Mouse (Mus musculus): ENCODE results near the gene Arhgef33. TPM values are rescaled to one million over a fixed set of nuclear protein-coding genes. Genes with fewer than 3 reads are reported as not detected.
A peak's percentile ranks its signal among the peaks of the same experiment; 100 is the strongest.
"Not testable (repeated sequence)": the region's sequence is repeated elsewhere in the genome, so short reads cannot be mapped to it uniquely, and the experiment has no call there.

Arhgef33 gene
- polyA plus RNA-seq, 1 experiment = 1.9 TPM

DNA sequence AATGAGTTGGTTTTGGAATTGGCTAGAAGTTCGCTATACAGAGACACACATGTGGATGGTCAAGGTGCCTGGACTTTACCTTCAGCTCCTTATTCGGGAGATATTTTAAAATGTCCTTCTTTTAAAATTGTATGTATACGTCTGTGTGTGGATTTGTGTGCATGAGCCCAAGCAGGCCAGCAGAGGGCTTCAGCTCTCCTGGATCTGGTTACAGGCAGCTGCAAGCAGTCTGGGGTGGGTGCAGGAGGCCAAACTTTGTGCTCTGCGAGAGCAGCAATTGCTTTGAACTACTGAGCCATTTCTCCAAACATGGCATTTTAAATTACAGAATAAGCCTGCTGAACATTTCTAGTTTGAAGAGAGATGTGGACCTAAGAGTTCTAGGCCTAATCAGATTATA lies 38.1 kb downstream of the Arhgef33 start:
- no peak for DNase-seq (ENCODE audit: low read depth)

DNA sequence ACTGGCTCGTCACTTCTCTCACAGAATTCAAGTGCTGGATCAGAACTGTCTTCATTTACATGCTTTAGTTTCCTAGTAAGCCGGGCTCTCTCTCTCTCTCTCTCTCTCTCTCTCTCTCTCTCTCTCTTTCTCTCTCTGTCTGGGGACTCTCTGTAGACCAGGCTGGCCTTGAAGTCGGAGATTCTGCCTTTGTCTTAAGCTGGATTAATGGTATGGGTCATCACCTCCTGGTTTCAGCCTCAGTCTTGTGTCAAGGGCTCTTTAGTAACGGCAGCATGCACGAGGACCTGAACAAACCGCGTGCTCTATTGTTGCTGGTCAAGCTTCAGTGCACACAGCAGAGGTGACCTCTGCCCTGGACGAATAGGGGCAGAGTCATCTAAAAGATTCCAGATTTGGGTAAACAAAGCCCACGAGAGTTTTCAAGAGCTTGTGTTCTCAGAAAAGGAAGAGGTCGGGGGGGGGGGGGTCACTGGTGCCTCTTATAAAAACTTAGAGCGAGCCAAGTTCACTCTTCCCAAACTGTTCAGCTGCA lies 39.5 kb downstream of the Arhgef33 start:
- no peak for DNase-seq (ENCODE audit: low read depth)

DNA sequence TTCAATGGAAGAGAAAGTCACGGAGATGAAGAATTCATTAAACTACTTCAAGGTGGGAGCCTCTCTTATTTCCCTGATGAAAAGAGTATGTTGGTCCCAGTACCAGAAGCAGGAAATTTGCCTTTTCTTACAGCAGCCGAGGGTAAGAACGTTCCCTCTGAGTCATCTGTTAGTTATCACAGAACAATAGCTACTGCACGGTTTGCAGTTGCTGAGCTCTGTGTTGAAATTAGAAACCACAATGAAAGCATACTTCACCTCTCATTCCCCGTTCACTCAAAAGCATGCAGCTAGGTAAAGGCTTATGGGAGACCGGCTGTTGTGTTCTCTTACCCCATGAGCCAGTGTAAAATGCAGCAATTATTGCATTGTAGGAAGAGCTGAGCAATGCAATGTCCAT lies 40.0 kb downstream of the Arhgef33 start:
- no peak for DNase-seq (ENCODE audit: low read depth)

DNA sequence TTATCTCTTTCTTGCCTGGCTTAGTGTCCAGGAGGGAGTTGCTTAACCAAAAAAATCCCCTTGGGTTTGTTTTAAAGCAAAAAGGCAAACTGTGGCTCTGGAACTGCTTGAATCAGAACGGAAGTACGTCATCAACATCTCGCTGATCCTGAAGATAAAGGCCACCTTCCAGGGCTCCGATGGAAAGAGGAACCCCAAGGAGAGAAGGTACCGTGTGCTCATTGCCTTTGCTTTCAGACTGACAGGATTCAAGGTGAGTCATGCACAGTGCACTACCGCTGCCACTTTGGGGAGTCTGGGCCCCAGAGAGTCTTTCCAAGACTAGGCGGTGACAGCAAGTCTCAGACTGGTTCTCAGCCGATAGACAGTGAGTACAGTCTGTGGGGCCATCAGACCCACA lies 53.0 kb downstream of the Arhgef33 start:
- no peak for DNase-seq (ENCODE audit: low read depth)

DNA sequence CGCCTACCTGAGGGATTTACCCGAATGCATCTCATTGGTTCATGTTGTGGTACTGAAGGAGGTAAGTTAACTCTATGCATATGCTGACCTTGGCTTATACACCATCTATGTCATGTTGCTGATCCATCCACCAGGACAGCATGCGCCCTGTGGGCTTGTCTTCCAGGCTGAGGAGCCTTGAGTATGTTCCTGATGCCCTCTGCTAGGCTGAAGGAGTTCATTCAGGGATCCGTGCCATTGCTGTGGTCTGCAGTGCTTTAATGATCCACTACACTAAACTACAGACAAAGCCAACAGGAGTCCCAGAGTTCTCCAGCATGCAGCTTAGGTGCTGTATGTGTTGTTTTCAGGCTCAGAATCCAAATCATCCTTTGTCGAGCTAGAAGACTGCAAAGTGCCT lies 60.1 kb downstream of the Arhgef33 start:
- no peak for DNase-seq (ENCODE audit: low read depth)

DNA sequence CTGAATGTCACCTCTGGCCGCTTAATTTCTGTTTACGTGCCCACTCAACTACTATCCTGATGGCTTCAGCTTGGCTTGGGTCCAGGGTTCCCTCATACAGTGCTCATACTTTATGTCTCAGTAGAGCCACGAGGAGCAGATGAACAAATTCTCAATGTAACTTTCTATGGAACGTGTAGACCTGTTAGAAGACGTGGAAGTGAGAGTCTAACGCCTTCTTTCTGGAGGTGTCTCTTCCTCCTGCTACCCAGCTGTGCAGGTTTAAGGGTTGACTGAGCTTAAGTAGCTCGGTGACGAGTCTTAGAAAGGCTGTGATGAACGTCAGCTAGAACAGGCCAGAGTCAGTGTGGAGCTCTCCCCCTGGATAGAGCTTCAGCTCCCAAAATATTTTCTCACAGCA lies 61.4 kb downstream of the Arhgef33 start:
- DNase-seq (ENCODE audit: low read depth) = no peak

DNA sequence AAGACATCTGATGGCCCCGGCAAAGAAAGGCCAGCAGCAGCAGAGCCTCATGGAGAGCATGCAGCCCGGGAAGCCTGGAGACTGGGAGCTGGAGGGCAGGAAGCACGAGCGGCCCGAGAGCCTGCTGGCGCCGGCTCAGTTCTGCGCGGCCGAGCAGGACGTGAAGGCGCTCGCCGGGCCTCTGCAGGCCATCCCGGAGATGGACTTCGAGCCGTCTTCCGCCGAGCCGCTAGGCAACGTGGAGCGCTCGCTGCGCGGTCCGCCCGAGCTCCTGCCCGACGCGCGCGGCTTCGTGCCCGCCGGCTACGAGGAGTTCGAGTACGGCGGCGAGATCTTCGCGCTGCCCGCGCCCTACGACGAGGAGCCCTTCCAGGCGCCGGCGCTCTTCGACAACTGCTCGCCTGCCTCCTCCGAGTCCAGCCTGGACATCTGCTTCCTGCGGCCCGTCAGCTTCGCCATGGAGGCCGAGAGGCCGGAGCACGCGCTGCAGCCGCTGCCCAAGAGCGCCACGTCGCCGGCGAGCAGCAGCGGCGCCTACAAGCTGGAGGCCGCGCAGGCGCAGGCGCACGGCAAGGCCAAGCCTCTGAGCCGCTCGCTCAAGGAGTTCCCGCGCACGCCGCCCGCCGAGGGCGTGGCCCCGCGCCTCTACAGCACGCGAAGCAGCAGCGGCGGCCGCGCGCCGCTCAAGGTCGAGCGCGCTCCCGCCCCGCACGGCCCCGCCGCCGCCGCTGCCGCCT lies 66.0 kb downstream of the Arhgef33 start, which contains the start of gene Gm10190:
Gene Gm10190 (minus strand): TSS at position 553 of the 737 bp plus-strand sequence.
- DNase-seq (ENCODE audit: low read depth) = peak; percentile 24

DNA sequence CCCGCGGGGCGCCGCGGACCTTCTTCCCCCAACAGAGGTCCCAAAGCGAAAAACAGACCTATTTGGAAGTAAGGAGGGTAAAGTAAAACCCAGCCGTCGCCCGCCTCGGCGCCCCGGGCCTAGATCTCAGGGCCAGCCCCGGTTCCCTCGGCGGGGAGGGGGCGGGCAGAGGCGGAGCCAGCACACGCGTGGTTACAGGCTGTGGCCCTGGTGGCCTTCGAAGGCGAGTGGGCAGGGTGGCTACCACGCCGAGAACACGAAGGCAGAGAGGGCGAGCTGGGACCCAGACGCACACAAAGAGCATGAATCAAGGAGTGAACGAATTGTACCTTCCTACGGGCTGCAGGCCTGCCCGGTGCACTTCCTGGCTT lies 66.5 kb downstream of the Arhgef33 start:
- DNase-seq (ENCODE audit: low read depth) = no peak

DNA sequence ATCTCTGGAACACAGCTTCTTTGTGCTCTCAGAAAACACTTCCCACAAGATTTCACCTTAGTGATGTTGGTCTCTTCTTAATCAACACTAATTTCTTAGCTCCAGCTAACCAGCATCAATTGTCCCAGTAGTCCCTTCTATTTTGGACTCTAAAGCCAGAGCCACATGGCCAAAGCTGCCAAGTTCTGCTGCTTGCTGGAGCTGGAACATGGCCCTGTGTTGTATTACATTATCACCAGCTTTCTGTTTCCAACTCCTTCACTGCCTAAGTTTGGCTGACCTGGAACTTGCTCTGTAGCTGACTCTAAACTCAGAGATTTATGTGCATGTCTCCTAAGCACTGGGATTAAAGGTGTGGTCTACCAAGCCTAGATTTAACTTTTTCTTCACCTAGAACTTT lies 71.2 kb downstream of the Arhgef33 start:
- not testable (repeated sequence) for DNase-seq (ENCODE audit: low read depth)

DNA sequence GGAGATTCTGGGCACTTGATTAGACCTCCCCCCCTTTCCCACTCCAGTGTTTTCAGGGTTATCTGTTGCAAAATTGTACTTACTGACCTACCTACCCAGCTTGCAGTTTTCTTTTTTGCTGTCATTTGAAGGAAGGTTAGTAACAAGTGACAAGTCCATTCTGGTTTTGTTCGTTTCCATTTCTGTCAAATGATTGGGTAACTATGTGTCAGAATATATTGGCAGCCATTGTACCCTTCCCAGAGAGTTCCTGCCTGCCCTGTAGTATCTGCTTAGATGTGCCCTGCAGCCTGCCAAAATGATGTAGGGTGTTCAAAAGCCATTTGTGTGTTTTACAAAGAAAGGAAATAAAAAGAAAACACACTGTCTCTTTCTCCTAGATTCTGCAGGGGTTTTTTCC lies 78.5 kb downstream of the Arhgef33 start:
- no peak for DNase-seq (ENCODE audit: low read depth)

DNA sequence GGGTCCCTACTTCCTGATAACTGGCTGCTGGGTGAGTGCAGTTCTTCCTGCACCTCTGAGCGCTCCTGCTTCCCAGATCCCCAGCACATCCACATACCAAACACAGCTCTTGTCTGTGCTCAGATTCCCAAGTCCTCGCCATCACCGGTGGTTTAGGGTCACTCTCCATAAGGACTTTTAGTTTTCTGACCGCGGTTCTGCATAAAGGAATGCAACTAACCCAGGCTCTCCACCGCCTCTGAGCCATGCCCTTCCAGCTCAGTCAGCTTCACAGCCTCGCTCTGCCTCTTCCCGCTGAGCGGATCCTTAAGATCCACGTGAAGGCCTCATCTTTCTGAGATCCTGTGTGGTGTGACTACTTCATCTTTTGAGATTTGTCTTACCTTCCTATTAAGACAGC lies 82.8 kb downstream of the Arhgef33 start:
- DNase-seq (ENCODE audit: low read depth) = no peak

DNA sequence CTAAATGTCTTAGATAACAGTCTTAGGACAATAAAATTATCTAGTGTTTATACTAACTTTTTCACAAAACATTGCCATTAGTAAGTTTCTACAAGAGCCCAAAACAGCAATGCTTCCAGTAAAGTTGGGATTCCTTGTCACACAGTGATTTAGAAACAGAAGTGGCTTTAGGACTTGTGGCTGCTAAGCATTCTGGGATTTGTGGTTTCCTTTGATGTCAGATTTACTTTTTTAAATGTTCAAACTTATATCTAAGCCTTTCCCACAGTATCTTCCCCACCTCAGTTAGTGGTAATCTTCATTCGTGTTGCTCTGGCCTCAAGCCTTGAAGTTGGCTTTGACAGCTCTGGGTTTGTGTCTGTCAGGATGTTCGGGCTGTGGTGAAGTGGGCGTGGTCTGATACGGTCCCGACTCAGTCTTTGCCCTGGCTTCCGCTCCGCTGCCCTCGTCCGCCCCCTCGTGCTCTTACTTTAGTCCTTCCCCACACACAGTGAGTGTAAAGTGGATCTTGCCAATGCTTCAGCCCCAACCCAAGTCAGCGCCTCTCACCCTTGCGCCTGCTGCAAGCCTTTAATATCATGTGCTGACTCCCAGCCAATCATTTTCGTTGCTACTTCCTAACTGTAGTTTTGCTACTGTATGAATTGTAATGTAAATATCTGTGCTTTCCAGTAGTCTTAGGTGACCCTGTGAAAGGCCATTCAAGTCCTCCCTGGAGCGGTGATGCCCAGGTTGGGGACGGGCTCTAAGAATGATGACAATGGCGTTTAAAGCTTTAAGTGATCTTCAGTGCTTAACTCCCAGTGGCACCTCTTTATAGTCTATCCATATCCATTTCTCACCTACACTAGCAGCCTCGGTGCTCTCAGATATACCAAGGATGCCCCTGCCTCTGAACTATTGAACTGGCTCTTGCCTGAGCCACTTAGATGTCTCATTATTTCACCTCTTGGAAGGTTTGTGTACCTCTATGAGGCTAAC lies 84.5 kb downstream of the Arhgef33 start:
- DNase-seq (ENCODE audit: low read depth) = peak; percentile 16

DNA sequence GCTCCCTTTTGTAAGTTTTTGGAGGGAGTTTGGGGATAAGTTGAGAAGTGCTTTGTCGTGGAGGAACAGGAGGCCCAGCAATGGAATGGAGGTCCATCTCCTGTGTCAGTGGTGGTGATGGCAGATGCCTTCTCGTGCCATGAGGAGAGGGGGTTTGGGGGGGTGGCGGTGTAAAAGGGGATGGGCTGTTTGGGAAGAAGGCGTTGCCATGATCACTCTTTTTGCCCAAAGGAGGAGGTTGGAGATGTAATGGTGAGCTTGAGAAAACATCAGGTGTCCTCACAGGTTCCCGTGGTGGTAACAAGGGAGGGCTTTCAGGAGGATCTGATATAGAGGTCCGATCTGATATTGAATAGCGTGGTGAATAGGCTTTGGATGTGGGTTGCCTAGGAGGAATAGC lies 91.0 kb downstream of the Arhgef33 start:
- DNase-seq (ENCODE audit: low read depth) = no peak

DNA sequence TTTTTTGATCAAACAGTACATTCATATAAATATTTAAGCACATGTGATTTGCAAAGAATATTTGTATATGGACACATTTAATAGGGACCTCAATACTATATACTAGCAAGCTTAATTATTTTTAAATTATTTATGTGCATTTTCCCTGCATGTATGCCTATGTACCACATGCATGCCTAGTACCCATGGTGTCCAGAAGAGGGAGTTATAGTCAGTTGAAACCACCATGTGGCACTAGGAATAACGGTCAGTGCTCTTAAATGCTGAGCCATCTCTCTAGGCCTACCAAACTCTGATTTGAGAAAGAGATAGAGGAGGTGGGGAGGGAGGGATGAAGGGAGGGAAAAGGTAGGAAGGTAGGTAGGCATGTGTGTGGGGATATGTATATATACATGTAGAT lies 104.0 kb downstream of the Arhgef33 start:
- DNase-seq (ENCODE audit: low read depth) = no peak

DNA sequence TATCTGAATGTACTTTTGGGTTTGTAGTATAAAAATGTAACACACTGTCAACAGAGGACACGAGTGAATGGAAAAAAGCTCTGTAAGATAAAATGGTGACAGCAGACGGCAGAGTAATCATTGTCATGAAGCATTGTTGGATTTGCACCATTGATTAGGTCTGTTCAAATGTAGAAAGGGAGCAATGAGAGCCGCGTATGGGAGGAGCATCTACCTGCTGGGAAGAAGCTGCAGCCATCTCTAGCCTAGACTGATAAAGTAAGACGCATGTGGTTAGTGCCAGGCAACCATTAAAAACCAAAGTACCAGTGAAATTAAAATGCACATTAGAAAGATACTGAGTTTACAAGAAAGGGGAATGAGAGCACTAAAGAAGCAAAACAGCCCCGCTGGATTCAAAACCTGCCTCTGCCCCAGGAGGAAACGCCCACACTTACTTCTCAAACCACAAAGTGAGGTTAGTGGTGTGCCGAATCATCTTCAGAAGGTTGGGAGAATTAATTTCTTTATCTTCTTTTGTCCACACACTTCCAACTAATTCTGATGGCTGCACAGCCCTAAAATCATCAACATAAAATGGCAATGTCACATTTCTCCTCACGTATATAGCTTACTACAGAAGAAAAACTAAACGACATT lies 111.5 kb downstream of the Arhgef33 start:
- DNase-seq (ENCODE audit: low read depth) = no peak

DNA sequence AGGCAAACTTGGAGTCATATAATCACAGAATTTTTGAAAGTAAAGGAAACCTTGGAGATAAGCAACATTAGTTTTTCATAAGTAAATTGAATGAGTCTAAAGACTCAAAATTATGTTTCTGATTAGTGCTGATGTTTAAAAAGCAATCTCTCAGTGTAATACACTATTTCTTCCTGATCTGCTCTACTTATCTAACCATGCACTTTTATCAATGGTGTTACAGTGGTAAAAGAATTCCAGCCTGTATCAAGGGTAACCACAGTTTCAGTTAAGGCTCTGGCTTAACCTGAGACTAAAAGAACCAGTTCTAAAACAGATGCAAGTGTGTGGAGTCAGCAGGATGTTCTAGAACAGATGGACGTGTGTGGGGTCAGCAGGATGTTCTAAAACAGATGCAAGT lies 113.8 kb downstream of the Arhgef33 start:
- no peak for DNase-seq (ENCODE audit: low read depth)

DNA sequence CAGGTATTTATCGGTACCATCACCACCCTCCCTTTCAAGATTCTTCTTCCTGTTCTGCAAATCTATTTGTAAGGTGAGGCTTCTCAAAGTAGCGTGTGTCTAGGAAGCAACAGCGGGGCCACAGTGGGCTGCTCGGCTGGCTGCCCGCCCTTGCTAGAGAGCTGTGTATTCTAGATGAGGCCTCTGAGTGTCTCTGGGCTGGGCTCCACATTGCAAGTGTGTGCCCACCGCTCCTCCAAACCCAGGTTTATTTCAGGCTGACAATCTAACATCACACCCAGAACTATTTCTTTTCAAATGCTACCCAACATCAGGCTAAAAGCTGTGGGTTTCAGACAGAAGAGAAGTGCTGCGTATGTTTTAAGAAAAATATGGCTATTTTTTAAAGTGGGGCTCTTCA lies 119.0 kb downstream of the Arhgef33 start:
- DNase-seq (ENCODE audit: low read depth) = no peak

DNA sequence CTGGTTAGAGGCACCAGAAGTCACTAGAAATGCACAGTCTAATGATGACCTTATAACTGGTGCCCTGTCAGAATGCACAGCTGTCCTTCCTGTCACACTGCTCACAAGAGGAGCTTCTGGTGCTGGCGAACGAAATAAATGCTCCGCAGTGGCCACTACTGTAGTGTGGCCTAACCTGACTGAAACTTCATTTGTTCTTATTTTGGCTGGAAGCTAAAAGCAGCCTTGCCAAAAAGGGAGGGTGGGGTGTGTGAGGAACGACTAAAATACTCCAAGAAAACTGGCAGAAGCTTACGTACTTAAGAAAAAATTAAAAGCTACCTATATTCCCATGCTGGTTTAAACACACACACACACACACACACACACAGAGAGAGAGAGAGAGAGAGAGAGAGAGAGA lies 119.7 kb downstream of the Arhgef33 start:
- DNase-seq (ENCODE audit: low read depth) = no peak

DNA sequence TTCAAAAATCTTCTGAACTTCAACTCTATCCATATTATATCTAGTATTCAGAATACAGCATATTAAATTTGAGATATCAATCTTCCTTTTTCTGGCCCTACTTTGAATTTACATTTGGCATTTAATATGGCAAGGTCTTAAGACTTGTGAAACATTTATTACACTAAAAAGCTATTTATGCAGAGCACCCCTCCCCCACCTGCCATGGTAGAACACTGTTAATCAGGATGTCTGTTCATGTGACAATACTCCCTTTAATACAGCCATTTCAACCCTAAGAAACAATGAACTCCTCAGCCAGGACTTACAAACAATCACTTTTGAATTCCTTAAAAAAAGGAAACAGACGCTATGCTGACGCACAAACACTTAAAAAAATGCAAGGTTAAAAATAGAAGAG lies 120.8 kb downstream of the Arhgef33 start:
- DNase-seq (ENCODE audit: low read depth) = no peak

DNA sequence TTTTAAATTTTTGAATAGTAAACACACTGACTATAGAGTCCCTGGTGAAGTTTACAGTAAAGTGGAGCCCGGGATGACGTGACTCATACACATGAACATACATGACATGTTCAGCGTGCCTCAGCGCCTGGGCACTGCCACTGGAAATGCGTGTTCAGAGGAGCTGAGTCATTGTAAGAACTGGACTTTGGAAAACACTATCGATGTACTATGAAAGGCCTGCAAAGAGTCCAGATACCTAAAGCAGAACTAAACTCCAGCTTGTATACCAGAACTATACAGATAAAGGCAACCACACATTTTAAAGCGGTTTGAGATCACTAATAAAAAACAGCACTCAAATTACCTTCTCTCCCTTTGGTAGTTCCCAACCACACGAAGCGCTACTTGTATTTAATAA lies 124.8 kb downstream of the Arhgef33 start:
- no peak for DNase-seq (ENCODE audit: low read depth)

DNA sequence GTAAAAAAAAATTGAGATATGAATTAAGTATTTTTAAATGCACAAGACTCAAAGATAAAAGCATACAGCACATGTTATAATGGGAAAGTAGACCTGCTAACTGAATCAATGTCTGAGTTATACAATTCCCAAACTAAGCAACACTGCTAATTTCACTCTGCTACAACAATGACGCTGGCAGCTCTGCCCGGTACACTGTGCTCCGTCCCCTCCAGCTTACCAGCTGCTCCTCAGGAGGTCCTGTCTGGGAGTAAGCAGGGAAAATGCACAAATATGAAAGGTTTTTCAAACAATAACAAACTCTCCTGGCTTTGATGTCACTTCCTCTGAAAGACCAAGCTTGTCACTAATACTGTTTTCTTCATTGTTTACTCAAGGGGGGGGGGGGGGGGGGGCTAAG lies 127.2 kb downstream of the Arhgef33 start:
- no peak for DNase-seq (ENCODE audit: low read depth)

DNA sequence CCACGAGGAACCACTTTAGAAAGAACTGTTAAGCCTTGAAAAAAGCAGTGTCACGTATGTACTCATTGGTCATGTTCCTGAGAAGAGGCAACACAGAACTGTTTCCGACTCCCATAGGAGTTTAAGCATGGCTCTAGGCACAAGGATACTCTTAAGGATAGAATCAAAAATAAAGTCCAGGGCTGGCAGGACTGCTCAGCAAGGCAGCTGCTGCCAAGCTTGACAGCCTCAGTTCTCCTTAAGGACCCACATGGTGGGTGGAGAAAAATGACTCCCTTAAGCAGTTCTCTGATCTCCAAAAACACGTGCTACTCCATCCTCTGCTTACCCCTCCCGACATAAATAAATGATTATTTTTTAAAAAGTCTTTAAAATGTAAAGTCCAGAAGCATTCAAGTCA lies 128.5 kb downstream of the Arhgef33 start:
- no peak for DNase-seq (ENCODE audit: low read depth)

All from gonadal fat pad, adult 2 months (tissue).